Mouse (Mus musculus): Measurements from ENCODE around the gene Pmm1.

The Pmm1 gene

GRCm38 (mm10) chr15:81958906-81959305, 1.8 kb downstream of the Pmm1 start:
- in situ Hi-C loops (cut with MboI; ENCODE audit: unreplicated experiment in 2 of 2) = loop anchor here (5.0 to 10.0 kb wide), 4 partner anchors 88 to 276 kb away; partner anchors contain the start of genes 4930407I10Rik (in 1 of the 2) and Snu13 (in 1 of the 2)

GRCm38 (mm10) chr15:81957598-81957997, 3.1 kb downstream of the Pmm1 start:
- in situ Hi-C loops (cut with MboI; ENCODE audit: unreplicated experiment in 2 of 2) = loop anchor here (5.0 to 10.0 kb wide), 4 partner anchors 90 to 277 kb away; partner anchors contain the start of genes 4930407I10Rik (in 1 of the 2) and Snu13 (in 1 of the 2)

GRCm38 (mm10) chr15:81956457-81956856, 4.3 kb downstream of the Pmm1 start:
- in situ Hi-C loops (cut with MboI; ENCODE audit: unreplicated experiment in 2 of 2) = loop anchor here (5.0 to 10.0 kb wide), 4 partner anchors 91 to 278 kb away; partner anchors contain the start of genes 4930407I10Rik (in 1 of the 2) and Snu13 (in 1 of the 2)

- in situ Hi-C loops (cut with MboI; ENCODE audit: unreplicated experiment in 2 of 2) = loop anchor here (5.0 to 10.0 kb wide), 4 partner anchors 92 to 279 kb away; partner anchors contain the start of genes 4930407I10Rik (in 1 of the 2) and Snu13 (in 1 of the 2)
Observed at GRCm38 (mm10) chr15:81955414-81955813, 5.3 kb downstream of the Pmm1 start.

GRCm38 (mm10) chr15:81954716-81955115, 6.0 kb downstream of the Pmm1 start:
- in situ Hi-C loops (cut with MboI; ENCODE audit: unreplicated experiment in 2 of 2) = loop anchor here (5.0 to 10.0 kb wide), 5 partner anchors 93 to 280 kb away; partner anchors contain the start of genes 4930407I10Rik (in 1 of the 2) and Snu13 (in 1 of the 2)

- in situ Hi-C loops (cut with MboI; ENCODE audit: unreplicated experiment in 2 of 2) = loop anchor here (5.0 to 10.0 kb wide), 3 partner anchors 101 to 281 kb away; partner anchors contain the start of gene 4930407I10Rik (in 1 of the 2)
Observed at GRCm38 (mm10) chr15:81954151-81954583, 6.6 kb downstream of the Pmm1 start.

GRCm38 (mm10) chr15:81952310-81952709, 8.4 kb downstream of the Pmm1 start:
- in situ Hi-C loops (cut with MboI; ENCODE audit: unreplicated experiment in 2 of 2) = loop anchor here (5.0 to 10.0 kb wide), 3 partner anchors 102 to 282 kb away; partner anchors contain the start of gene 4930407I10Rik (in 1 of the 2)

- in situ Hi-C loops (cut with MboI; ENCODE audit: unreplicated experiment in 2 of 2) = loop anchor here (5.0 to 10.0 kb wide), 3 partner anchors 104 to 284 kb away; partner anchors contain the start of gene 4930407I10Rik (in 1 of the 2)
Observed at GRCm38 (mm10) chr15:81951159-81951558, 9.6 kb downstream of the Pmm1 start.

- in situ Hi-C loops (cut with MboI; ENCODE audit: unreplicated experiment in 2 of 2) = loop anchor here (5.0 to 10.0 kb wide), 3 partner anchors 104 to 284 kb away; partner anchors contain the start of gene 4930407I10Rik (in 1 of the 2)
Observed at GRCm38 (mm10) chr15:81950716-81951115, 10.0 kb downstream of the Pmm1 start.

GRCm38 (mm10) chr15:81949476-81950131, 11.1 kb downstream of the Pmm1 start:
- in situ Hi-C loops (cut with MboI; ENCODE audit: unreplicated experiment in 2 of 2) = loop anchor here (5.0 to 10.0 kb wide), 3 partner anchors 105 to 285 kb away; partner anchors contain the start of gene 4930407I10Rik (in 1 of the 2)

- in situ Hi-C loops (cut with MboI; ENCODE audit: unreplicated experiment in 2 of 2) = no loop called here
Observed at GRCm38 (mm10) chr15:81949076-81949475, 11.7 kb downstream of the Pmm1 start.

- in situ Hi-C loops (cut with MboI; ENCODE audit: unreplicated experiment in 2 of 2) = no loop called here
Observed at GRCm38 (mm10) chr15:81943176-81943749, 17.5 kb downstream of the Pmm1 start.

GRCm38 (mm10) chr15:81941010-81941409, 19.7 kb downstream of the Pmm1 start:
- in situ Hi-C loops (cut with MboI; ENCODE audit: unreplicated experiment in 2 of 2) = no loop called here

- in situ Hi-C loops (cut with MboI; ENCODE audit: unreplicated experiment in 2 of 2) = no loop called here
Observed at GRCm38 (mm10) chr15:81940219-81940618, 20.5 kb downstream of the Pmm1 start.

GRCm38 (mm10) chr15:81939774-81940173, 21.0 kb downstream of the Pmm1 start:
- in situ Hi-C loops (cut with MboI; ENCODE audit: unreplicated experiment in 2 of 2) = no loop called here

GRCm38 (mm10) chr15:81939157-81939715, 21.5 kb downstream of the Pmm1 start:
- in situ Hi-C loops (cut with MboI; ENCODE audit: unreplicated experiment in 2 of 2) = no loop called here

- in situ Hi-C loops (cut with MboI; ENCODE audit: unreplicated experiment in 2 of 2) = no loop called here
Observed at GRCm38 (mm10) chr15:81938246-81938645, 22.5 kb downstream of the Pmm1 start.

- in situ Hi-C loops (cut with MboI; ENCODE audit: unreplicated experiment in 2 of 2) = no loop called here
Observed at GRCm38 (mm10) chr15:81937098-81937972, 23.4 kb downstream of the Pmm1 start.

- in situ Hi-C loops (cut with MboI; ENCODE audit: unreplicated experiment in 2 of 2) = no loop called here
Observed at GRCm38 (mm10) chr15:81936679-81937078, 24.1 kb downstream of the Pmm1 start, which contains the start of gene Csdc2. Gene Csdc2, plus strand, starts transcription at chr15:81936759.

Measured in v-Abl transformed pro-B cells (cell line).